Mouse (Mus musculus): Measurements from ENCODE around the gene Btnl1. TPM values are rescaled to one million over a fixed set of nuclear protein-coding genes. Genes with fewer than 3 reads are reported as not detected.

The Btnl1 gene
- not detected in 2 replicates for polyA plus RNA-seq (2012; rRNA removed)

DNA sequence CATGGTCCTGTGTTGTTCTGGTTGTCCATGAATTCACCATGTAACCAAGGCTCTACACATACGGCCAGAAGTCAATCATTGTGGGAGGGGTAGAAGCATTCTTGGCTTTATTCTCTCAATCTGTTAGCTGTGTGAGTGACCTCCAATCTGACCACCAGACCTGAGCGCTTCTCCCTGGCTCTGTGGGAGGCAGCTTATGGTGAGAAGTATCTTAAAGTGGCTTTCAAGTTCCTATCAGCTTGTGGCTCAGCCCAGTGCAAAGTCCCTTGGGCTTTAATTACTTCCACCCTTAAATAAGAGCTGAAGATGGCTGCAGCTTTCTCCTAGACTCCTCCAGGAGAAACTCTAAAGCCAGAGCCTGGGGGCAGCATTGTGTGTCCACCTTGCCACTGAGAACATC lies at the start of gene Btnl1:
Btnl1 (plus strand) TSS at position 286 of the 400 bp plus-strand sequence.
- DNase-seq (ENCODE audit: low spot score): no peak

DNA sequence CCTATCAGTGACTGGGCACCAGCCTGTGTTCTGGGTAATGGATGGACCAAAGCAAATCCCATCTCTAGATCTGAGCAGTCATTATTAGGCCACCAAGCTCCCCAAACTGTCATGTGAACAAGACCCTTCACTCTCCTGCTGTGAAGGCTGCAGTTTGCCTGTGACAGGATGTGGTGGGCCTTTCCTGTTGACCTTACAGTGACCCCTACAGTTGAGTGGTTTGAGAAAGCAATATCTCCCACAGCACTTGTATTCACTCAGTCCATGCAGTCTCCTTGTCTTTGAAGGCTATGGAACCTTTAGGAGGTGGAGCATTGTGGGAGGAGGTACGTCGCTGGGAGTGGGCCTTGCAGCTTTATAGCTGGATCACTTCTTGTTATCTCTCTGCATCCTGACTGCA lies 47.1 kb upstream of the Btnl1 start:
- DNase-seq (ENCODE audit: low spot score): no peak

DNA sequence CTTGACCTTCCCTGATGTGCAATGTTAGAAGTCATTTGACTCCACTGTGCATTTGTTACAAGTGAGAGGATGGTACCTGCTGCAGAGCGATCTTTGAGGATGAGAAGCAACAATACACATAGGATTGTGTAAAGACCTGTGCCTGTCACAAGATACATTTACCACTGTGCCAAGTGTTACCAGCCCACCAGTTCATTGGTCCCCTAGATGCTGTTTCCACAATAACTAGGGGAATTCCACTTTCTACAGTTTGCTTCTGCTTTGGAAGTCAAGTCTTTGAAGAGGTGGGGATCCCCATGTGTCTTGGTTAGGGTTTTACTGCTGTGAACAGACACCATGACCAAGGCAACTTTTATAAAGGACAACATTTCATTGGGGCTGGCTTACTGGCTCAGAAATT lies 45.7 kb upstream of the Btnl1 start:
- no peak for DNase-seq (ENCODE audit: low spot score)

DNA sequence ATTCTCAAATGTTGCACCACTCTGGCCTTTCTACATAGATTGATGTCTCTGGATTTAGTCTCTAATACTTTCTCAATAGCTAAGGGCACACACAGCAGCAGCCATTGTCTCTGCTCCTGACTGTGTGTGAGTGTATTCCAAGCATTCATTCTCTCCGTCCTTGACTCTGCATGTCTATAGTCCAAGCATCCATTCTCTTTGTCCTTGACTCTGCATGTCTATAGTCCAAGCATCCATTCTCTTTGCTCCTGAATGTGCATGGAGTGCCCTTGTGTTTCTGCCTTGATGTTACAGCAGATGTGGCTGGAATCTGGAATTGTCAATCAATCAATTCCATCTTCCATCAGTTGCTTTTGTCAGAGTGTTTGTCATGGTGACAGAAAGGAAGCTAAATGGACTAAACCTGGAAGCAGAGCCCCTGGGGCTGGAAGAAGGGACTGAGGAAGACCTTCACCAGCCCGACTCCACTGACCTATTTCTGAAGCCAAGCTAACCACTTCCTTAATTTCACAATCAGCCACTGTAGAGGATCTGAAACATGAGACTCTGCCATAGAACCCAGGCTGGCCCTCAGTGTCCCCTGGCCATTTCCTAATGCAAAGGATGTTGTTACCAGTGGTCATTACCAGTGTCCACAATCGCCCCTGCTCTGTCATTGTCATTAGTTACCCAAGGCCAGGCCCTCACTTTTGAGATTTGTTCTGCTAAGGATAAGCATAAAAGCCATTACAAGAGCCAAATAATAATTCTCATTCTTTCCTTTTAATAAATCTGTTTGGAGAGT lies 36.1 kb upstream of the Btnl1 start:
- no peak for DNase-seq (ENCODE audit: low spot score)

DNA sequence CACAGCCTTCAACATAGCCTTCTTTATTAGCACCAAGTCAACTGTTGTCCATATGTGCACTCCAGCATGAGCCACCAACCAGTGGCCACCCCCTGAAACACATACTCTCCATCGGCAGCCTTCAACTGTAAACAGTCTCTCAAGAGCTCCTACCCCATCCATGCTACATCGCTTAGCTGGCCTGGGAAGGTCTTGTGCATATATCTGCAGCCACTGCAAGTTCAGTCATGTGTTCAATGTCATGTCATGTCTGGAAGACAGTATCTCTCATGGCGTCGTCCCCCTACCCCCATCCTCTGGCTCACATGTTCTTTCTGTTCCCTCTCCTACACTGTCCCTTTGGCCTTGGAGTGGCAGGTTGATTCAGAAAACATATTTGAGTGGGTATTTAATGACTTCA lies 32.0 kb upstream of the Btnl1 start:
- DNase-seq (ENCODE audit: low spot score): no peak

- DNase-seq (ENCODE audit: low spot score): no peak
Observed at GRCm38 (mm10) chr17:34345486-34345885, 31.4 kb upstream of the Btnl1 start.

DNA sequence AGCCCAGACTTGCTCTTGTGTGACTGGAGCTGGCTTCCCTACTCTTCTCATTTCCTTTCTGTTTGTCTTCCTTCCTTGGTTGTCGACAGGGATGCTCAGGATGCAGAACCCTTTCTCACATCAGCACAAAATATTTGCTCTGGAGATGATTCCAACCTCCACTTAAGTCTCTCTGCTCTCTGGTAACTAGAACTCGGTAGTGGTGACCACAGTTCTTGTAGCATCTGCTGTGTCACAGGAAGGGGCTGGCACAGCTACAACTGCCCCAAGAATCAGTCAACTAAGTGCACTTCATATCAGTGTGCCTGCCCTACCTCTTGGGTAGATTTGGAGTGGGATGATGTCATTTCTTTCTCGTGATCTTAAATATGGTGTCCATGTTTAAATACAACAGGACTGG lies 30.9 kb upstream of the Btnl1 start:
- no peak for DNase-seq (ENCODE audit: low spot score)

GRCm38 (mm10) chr17:34347606-34348308 lies 29.2 kb upstream of the Btnl1 start:
- peak; percentile 9 for DNase-seq (ENCODE audit: low spot score)

DNA sequence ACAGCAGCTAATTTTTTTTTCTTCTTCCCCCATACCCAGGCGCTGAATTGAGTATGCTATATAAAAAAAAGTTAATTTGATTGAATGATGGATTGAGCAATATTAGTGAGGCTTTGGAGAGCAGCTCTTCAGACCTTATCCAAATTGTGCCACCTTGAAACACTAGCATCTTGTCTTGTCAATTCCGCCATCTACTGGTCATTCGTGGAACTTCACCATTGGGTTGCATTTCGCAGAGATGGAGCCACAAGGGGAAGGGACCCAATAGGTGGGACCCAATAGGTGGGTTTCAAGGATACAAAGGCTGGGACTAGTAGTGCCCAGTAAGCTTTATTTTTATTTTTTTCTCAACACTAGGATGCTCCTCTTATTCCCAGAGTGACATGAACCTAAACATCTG lies 27.5 kb upstream of the Btnl1 start:
- DNase-seq (ENCODE audit: low spot score): no peak

GRCm38 (mm10) chr17:34354539-34354938 lies 22.4 kb upstream of the Btnl1 start, which contains the start of gene Btnl2:
Gene Btnl2, plus strand, starts transcription at chr17:34354822.
- no peak for DNase-seq (ENCODE audit: low spot score)

DNA sequence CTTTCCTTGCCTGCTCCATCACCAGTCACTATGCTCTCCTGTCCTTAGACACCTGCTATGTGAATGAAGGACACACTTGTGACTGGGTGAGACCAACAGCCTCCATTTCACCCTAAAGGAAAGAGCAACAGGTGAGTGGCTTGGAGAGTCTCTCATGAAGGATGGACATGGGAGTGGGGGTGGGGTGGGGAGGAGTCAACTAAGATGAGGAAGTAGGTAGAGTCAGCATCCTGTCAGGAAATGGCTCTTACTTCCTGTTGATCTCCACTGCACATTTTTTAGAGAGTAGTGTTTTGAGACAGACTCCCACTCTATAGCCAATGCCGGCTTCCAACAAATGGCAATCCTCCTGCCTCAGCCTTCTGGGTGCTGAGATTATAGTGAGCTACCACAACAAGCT lies 22.0 kb upstream of the Btnl1 start:
- no peak for DNase-seq (ENCODE audit: low spot score)

GRCm38 (mm10) chr17:34362954-34363546 lies 13.9 kb upstream of the Btnl1 start:
- DNase-seq (ENCODE audit: low spot score): no peak

GRCm38 (mm10) chr17:34363676-34364310 lies 13.1 kb upstream of the Btnl1 start:
- DNase-seq (ENCODE audit: low spot score): no peak

GRCm38 (mm10) chr17:34365031-34365430 lies 11.9 kb upstream of the Btnl1 start:
- no peak for DNase-seq (ENCODE audit: low spot score)

- no peak for DNase-seq (ENCODE audit: low spot score)
Observed at GRCm38 (mm10) chr17:34370563-34370962, 6.4 kb upstream of the Btnl1 start.

DNA sequence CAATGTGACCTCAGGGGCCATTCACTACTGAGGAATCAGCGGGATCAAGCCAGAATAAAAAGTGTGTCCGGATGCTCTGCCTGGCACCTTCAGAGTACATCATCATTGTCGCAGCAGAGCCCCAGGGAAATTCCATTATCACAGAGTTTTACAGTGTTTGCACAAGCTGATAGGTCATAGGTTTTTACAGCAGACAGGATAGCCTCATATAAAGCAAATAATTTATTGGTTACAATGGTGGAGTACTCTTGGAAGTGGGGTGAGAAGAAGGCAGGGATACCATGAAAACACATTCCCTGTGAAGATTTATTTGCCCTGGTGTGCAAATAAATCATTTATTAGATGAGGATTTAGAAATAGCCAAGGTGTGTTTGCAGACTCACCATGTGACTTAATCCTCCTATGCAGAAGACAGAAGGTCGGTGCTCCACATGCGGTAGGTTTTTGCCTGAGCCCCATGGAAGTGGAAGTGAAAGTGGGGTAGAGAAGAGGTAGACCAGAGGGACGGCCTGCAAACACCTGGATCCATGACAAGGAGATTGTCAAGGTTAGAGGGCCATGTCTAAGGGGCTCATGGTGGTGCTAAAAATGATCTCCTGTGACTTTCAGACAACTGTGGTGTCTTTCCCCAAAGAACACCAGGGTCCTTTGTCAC lies 3.8 kb upstream of the Btnl1 start:
- DNase-seq (ENCODE audit: low spot score): no peak

DNA sequence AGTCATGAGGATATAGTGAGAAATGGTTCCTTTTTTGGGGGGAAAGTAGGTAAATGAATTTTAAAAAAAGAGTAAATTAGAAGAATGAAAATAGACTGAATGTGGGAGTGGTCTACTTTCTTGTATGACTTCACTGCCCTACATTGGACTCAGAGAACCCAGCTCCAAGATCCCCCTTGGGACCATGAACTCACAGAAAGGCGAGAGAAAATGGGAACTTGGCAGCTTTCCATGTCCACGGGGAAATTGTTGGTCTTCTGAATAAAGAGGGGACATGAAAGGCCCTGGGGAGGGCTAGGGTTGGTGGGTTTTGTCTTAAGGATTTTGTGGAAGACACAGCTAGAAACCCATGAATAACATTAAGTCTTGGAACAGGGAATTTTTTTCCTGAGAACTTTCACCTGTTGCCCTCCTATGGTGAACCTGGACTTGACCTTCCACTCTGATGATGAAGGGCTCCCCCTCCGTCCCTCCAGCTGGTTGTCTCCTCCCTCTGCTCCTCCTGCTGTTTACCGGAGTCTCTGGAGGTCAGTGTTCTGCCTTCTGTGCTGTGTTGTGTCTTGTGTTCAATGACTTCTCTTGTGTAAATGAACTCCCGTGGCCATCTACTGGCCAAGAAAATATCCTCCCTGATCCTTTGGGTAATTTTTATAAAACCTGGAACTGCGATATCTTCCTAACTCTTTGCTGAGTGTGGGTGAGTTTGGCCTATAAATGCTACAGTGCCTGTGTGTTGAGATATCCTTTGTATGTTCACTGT lies 698 bp downstream of the Btnl1 start:
- DNase-seq (ENCODE audit: low spot score): no peak

DNA sequence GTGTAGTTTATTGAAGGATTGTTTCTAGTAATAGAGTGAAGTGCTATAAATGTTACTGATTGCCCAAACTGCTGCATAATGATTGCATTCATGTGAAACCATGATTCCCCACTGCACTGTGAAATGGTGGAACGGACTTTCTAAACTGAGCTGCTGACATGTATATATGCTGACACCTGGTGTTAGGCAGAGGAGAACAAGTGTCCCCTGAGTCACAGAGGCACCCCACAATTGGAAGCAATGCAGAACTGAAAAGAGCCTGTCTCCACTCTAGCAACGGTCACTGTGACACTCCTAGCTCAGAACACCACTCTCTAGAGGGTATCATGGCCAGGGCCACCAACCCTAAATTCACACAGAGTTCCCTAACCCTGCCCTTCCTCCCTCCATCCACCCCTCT lies 1.8 kb downstream of the Btnl1 start:
- DNase-seq (ENCODE audit: low spot score): no peak

DNA sequence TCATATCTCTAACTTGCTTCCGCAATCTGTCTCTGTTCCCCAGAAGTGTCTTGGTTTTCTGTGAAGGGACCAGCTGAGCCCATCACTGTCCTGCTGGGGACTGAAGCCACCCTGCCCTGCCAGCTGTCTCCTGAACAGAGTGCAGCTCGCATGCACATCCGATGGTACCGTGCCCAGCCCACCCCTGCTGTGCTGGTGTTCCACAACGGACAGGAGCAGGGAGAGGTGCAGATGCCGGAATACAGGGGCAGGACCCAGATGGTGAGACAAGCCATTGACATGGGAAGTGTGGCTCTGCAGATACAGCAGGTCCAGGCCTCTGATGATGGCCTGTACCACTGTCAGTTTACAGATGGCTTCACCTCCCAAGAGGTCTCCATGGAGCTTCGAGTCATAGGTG lies 2.5 kb downstream of the Btnl1 start:
- DNase-seq (ENCODE audit: low spot score): no peak

DNA sequence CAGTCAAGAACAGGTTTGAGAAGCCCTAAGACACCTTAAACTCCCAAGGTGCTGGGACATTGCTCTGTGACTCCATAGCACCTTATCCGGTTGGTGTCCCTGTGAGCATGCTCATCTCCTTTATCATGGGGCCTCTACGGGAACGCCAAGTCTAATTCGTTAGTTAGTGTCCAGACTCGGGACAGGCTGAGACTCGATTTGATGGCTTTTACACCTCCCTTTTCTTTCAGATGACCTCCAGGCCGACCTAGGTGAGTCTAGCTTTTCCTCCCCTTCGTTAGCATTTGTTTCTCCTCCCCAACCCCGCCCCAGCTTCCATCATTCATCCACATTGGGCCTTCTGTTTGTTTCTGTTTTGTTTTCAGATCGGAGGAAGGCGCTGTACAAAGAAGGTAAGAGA lies 4.9 kb downstream of the Btnl1 start:
- DNase-seq (ENCODE audit: low spot score): no peak

DNA sequence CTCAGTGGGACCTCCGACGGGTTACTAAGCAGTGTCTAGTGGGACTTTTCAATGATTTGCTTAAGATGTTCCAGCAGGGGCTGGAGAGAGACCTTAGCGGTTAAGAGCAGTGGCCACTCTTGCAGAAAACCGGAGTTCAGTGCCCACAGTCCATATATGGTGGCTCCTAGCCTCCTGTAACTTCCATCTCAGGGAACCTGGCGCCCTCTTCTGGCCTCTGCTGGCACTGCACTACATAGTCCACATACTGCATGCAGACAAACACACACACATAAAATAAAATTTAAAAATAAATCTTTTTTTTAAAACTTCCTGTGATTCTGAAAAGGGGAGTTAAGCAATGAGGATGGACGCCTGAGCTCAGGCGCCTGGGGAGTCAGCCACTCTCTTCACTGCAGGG lies 6.3 kb downstream of the Btnl1 start:
- DNase-seq (ENCODE audit: low spot score): no peak
